Mouse (Mus musculus) bone marrow macrophage, adult 2 months (primary cell): ENCODE results near the gene Cgnl1.

Experiments used
- CTCF ChIP-seq: IDR thresholded peaks from 2 replicates; pipeline ENCODE4 v1.5.1; 2012; ENCODE audit warnings: low read depth, mild to moderate bottlenecking, low read length, moderate library complexity
- POLR2A ChIP-seq: IDR thresholded peaks from 2 replicates; pipeline ENCODE4 v1.6.1; 2012; ENCODE audit warnings: mild to moderate bottlenecking, low read depth, low read length, borderline replicate concordance

- no peak for TF ChIP-seq CTCF
- TF ChIP-seq POLR2A = no peak
Observed at GRCm38 (mm10) chr9:71694223-71694622, 77.2 kb downstream of the Cgnl1 start.
